Mouse (Mus musculus) embryonic facial prominence, embryonic 13.5 days (tissue): ENCODE measurements around the gene H2-T22. TPM values are rescaled to one million over a fixed set of nuclear protein-coding genes. Genes with fewer than 3 reads are reported as not detected.
"Not testable (repeated sequence)": the region's sequence is repeated elsewhere in the genome, so short reads cannot be mapped to it uniquely, and the experiment has no call there.

Experiments
- ATAC-seq: fragments of 200-750 bp; cut with Nextera tagmentation; 2 replicates; pipeline ENCODE4 v1.8.0; 2017; ENCODE audit warnings: low read depth; ENCODE audit not compliant: insufficient number of reproducible peaks, insufficient read depth, low FRiP score, low TSS enrichment
- H3K27ac ChIP-seq: fragments of 300-500 bp; sonication (generic); 2 replicates; pipeline ENCODE4 v1.5.1; 2015; ENCODE audit warnings: moderate library complexity, mild to moderate bottlenecking, inconsistent platforms
- H3K27me3 ChIP-seq: fragments of 300-500 bp; sonication (generic); 2 replicates; pipeline ENCODE4 v1.6.1; 2015; ENCODE audit warnings: mild to moderate bottlenecking, inconsistent platforms
- H3K36me3 ChIP-seq: fragments of 300-500 bp; sonication (generic); 2 replicates; pipeline ENCODE4 v1.6.1; 2015; ENCODE audit warnings: mild to moderate bottlenecking, inconsistent platforms
- H3K4me1 ChIP-seq: fragments of 300-500 bp; sonication (generic); 2 replicates; pipeline ENCODE4 v1.6.1; 2015; ENCODE audit warnings: inconsistent platforms
- H3K4me2 ChIP-seq: fragments of 300-500 bp; sonication (generic); 2 replicates; pipeline ENCODE4 v1.6.1; 2015; ENCODE audit warnings: moderate library complexity, mild to moderate bottlenecking, inconsistent platforms
- H3K4me3 ChIP-seq: fragments of 300-500 bp; sonication (generic); 2 replicates; pipeline ENCODE4 v1.5.1; 2015; ENCODE audit warnings: mild to moderate bottlenecking, inconsistent platforms
- H3K9ac ChIP-seq: fragments of 300-500 bp; sonication (generic); 2 replicates; pipeline ENCODE4 v1.6.1; 2015; ENCODE audit warnings: mild to moderate bottlenecking, inconsistent platforms
- H3K9me3 ChIP-seq: fragments of 300-500 bp; sonication (generic); 2 replicates; pipeline ENCODE4 v1.6.1; 2016; ENCODE audit warnings: inconsistent platforms
- WGBS: fragments of 180-500 bp; shearing (Covaris S2); methylation state at CpG from one replicate; pipeline ENCODE4 v1.1.7; 2015; ENCODE audit warnings: mixed read lengths; 5-methylcytosine and 5-hydroxymethylcytosine counted together
- polyA plus RNA-seq: library from polyadenylated mRNA; unstranded; fragments of >200 nt; fragmentation: Nextera tagmentation; extraction: Ambion mirVana; gene quantifications from 2 replicates; pipeline ENCODE4 v1.2.1, GENCODE M21; 2015

Gene H2-T22
- 20.1 and 21.0 TPM in 2 replicates for polyA plus RNA-seq

GRCm38 (mm10) chr17:36042610-36043169, at the start of gene H2-T22, which contains the start of gene Gm6034:
Gene H2-T22, minus strand, starts transcription at chr17:36042747.
Gene Gm6034, plus strand, starts transcription at chr17:36042961.
- ATAC-seq = peak; percentile 95
- Histone ChIP-seq H3K4me3 (peak within 1 kb of the TSS; percentile 48), H3K4me2 (peak within 1 kb of the TSS; percentile 76), H3K9ac (peak within 1 kb of the TSS; percentile 69)
- not testable (repeated sequence) for H3K4me1 ChIP-seq, H3K9me3 ChIP-seq, H3K36me3 ChIP-seq, H3K27ac ChIP-seq, H3K27me3 ChIP-seq
- WGBS = under 1% methylated on average over 12 of the region's 12 CpGs

DNA sequence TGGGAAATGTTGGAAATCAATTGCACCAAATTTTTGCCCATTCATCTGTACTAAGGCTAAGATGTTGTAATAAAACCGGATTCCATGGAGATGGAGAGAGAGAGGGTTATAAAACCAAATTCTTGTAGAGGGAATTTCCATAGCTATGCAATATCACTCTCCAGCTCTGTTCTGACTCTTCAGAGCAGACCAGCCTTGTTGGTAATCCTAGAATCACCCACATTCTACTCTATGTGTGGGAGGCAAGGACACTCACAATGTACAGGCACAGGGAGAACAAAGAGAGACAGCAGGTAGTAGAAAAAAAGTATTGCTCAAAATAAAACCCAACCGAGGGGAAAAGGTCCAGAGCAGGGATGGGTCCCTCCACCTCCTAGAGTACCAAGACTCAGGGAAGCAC, 49.4 kb upstream of the H2-T22 start:
- H3K4me2 ChIP-seq, H3K27ac ChIP-seq, ATAC-seq, H3K4me3 ChIP-seq, H3K27me3 ChIP-seq, H3K9ac ChIP-seq, H3K36me3 ChIP-seq, H3K9me3 ChIP-seq, H3K4me1 ChIP-seq: not testable (repeated sequence)
- no CpG with 5 or more reads among the region's 2 CpGs for WGBS

- WGBS = 63% methylated on average over 1 of the region's 1 CpGs
- ATAC-seq, H3K9me3 ChIP-seq: not testable (repeated sequence)
These were observed 43.4 kb upstream of the H2-T22 start for GRCm38 (mm10) chr17:36085976-36086375.

DNA sequence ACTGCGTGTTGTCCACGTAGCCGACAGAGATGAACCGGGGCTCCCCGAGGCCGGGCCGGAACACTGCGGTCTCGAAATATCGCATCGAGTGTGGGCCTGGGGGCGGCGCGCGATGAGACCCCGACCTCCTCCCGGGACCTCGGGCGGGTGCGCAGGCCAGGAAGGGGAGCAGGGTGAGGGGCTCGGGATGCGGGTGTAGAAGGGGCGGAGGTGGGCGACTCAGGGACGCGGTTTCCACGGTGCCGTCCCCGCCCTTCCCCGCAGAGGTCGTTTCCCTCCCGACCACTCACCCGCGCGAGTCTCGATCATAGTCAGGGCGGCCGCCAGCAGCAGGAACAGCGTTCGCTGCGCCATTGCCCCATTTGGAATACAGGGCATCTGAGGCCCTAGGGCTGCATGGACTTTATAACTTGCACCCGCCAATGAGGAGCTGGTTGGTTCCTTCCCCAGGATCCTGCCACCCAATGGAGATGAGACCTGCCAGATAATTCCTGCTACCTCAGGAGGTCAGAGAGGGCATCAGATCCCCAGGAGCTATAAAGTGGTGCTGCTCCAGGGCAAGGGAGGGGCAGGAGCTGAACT, 41.4 kb upstream of the H2-T22 start:
- peaks cover 50% of the 10 kb centered on the region for H3K27me3 ChIP-seq
- under 1% methylated on average over 42 of the region's 42 CpGs for WGBS

More at GRCm38 (mm10) chr17:36085976-36086375, 43.4 kb upstream of the H2-T22 start:
- not testable (repeated sequence) for H3K36me3 ChIP-seq, H3K9ac ChIP-seq, H3K27ac ChIP-seq, H3K4me2 ChIP-seq, H3K4me3 ChIP-seq
- H3K4me1 ChIP-seq = peaks cover 14% of the 10 kb centered on the region; the same call in 1 of the 2 replicates
- peaks cover 44% of the 10 kb centered on the region for H3K27me3 ChIP-seq

DNA sequence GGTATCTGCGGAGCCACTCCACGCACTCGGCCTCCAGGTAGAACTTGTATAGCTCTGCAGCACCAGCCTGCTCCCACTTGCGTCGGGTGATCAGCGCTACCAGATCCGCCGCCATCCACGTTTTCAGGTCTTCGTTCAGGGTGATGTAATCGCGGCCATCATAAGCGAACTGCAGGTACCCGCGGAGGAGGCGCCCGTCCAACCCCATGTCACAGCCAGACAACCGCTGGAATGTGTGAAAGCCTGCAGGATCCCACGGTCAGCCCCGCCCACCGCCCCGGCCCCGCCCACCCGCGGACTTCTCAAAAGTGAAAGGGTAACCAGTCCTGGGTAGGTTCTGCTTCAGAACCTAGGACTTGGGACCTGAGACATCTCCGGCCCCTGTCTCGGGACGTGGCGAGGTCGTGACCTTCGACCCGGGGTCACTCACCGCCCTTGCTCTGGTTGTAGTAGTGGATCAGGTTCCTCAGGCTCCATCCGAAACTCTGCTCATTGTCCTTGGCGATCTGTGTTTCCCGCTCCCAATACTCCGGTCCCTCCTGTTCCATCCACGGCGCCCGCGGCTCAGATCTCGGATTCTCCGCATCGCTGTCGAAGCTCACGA, 40.8 kb upstream of the H2-T22 start:
- peak; percentile 43; the same call in 1 of the 2 replicates for ATAC-seq
- Histone ChIP-seq H3K4me1 (peaks cover 14% of the 10 kb centered on the region; the same call in 1 of the 2 replicates), H3K27me3 (peaks cover 50% of the 10 kb centered on the region)

More for the DNA sequence above, 41.4 kb upstream of the H2-T22 start:
- Histone ChIP-seq H3K4me2 (peak overlapping the region; percentile 93), H3K36me3 (no peaks in the 10 kb centered on the region), H3K9me3 (no peaks in the 10 kb centered on the region), H3K9ac (peak overlapping the region; percentile 63), H3K4me3 (peak overlapping the region; percentile 51), H3K4me1 (peaks cover 14% of the 10 kb centered on the region; the same call in 1 of the 2 replicates), H3K27ac (no peak overlapping the region)
- ATAC-seq = peak; percentile 48; the same call in 1 of the 2 replicates

GRCm38 (mm10) chr17:36082519-36083232, 40.1 kb upstream of the H2-T22 start:
- H3K36me3 ChIP-seq, H3K27ac ChIP-seq, ATAC-seq, H3K9me3 ChIP-seq, H3K9ac ChIP-seq: not testable (repeated sequence)
- H3K27me3 ChIP-seq = peaks cover 50% of the 10 kb centered on the region
- H3K4me1 ChIP-seq = peaks cover 14% of the 10 kb centered on the region; the same call in 1 of the 2 replicates
- 24% methylated on average over 6 of the region's 6 CpGs for WGBS
- H3K4me3 ChIP-seq = peak overlapping the region; percentile 51
- peak overlapping the region; percentile 93 for H3K4me2 ChIP-seq

More for the DNA sequence above, 40.8 kb upstream of the H2-T22 start:
- Histone ChIP-seq H3K4me2 (peak overlapping the region; percentile 93), H3K36me3 (no peaks in the 10 kb centered on the region), H3K27ac (no peak overlapping the region), H3K9ac (peak overlapping the region; percentile 63), H3K4me3 (peak overlapping the region; percentile 51), H3K9me3 (no peaks in the 10 kb centered on the region)
- under 1% methylated on average over 46 of the region's 46 CpGs for WGBS

DNA sequence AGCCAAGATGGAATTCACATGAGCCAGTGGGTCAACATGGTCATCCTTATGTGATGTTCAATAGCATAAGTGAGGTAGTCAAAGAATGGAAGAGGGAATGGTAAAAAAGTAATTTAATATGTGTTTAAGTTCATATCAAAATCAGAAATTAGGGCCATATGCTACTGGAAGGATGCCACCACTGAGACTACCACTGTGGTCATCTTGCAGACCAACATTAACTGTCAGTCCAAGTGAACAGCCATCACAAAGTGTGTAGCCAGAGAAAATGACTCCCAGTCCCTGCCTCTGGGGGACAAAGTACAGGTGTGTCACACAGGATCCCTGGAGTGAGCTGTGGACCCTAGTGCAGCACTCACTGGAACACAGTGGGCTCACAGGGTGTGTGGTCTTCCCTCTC, 39.4 kb upstream of the H2-T22 start:
- not testable (repeated sequence) for ATAC-seq, H3K9ac ChIP-seq, H3K4me3 ChIP-seq, H3K9me3 ChIP-seq, H3K4me2 ChIP-seq, H3K27ac ChIP-seq, H3K36me3 ChIP-seq
- H3K27me3 ChIP-seq = peaks cover 50% of the 10 kb centered on the region
- peaks cover 14% of the 10 kb centered on the region; the same call in 1 of the 2 replicates for H3K4me1 ChIP-seq

GRCm38 (mm10) chr17:36060829-36061228, 18.3 kb upstream of the H2-T22 start:
- Histone ChIP-seq H3K36me3 (no peaks in the 10 kb centered on the region), H3K4me2 (no peak overlapping the region), H3K27me3 (no peaks in the 10 kb centered on the region), H3K27ac (no peak overlapping the region), H3K4me1 (no peaks in the 10 kb centered on the region), H3K9ac (no peak overlapping the region), H3K4me3 (no peak overlapping the region), H3K9me3 (no peaks in the 10 kb centered on the region)
- ATAC-seq = no peak
- 26% methylated on average over 2 of the region's 2 CpGs for WGBS

DNA sequence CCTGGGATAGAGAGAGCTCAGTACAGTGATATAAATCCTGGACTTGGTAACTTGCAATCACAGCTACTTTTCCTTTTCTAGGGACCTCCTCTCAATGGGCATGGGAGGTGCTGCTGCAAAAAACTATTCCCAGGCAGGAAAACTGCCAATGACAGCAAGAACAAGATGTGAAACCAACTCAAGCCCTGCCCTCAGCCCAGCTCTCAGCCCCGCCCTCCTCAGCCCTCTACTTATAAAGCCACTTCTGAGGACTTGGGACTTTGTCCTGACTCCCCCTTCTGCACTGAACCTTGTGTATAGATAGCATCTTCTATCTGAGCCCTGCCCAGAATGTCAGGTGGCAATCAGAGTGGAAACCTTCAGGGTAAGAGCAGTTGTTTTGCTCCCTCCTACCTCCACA, 15.8 kb upstream of the H2-T22 start, which contains the start of gene Gm11127:
Gene Gm11127, minus strand, starts transcription at position 10 of the 400 bp plus-strand sequence.
- not testable (repeated sequence) for H3K9ac ChIP-seq, H3K27me3 ChIP-seq, H3K36me3 ChIP-seq, ATAC-seq, H3K4me3 ChIP-seq, H3K9me3 ChIP-seq, H3K4me2 ChIP-seq, H3K4me1 ChIP-seq, H3K27ac ChIP-seq
- 50% methylated on average over 1 of the region's 1 CpGs for WGBS

GRCm38 (mm10) chr17:36057927-36058326, 15.4 kb upstream of the H2-T22 start:
- ATAC-seq, H3K9me3 ChIP-seq, H3K27me3 ChIP-seq, H3K27ac ChIP-seq, H3K4me3 ChIP-seq, H3K4me2 ChIP-seq, H3K9ac ChIP-seq, H3K4me1 ChIP-seq, H3K36me3 ChIP-seq: not testable (repeated sequence)
- WGBS = 89% methylated on average over 25 of the region's 25 CpGs

GRCm38 (mm10) chr17:36043286-36043685, 739 bp upstream of the H2-T22 start:
- no peaks in the 10 kb centered on the region for H3K36me3 ChIP-seq
- no peak overlapping the region for H3K27ac ChIP-seq
- H3K4me2 ChIP-seq = peak overlapping the region; percentile 76
- peaks cover 5% of the 10 kb centered on the region; the same call in 1 of the 2 replicates for H3K4me1 ChIP-seq
- no peak for ATAC-seq
- H3K9ac ChIP-seq = no peak overlapping the region
- WGBS = 84% methylated on average over 3 of the region's 3 CpGs
- H3K4me3 ChIP-seq = peak overlapping the region; percentile 48
- no peaks in the 10 kb centered on the region for H3K9me3 ChIP-seq
- H3K27me3 ChIP-seq = no peaks in the 10 kb centered on the region
